Mouse (Mus musculus) natural killer cell, adult 2 months (primary cell): Measurements from ENCODE around the gene Stox2.

Experiments
- DNase-seq, 2 experiments: peaks; one replicate each; pipeline ENCODE4 v3.0.0; 2022; ENCODE audit warnings: low spot score in 2 of 2

Gene Stox2

DNA sequence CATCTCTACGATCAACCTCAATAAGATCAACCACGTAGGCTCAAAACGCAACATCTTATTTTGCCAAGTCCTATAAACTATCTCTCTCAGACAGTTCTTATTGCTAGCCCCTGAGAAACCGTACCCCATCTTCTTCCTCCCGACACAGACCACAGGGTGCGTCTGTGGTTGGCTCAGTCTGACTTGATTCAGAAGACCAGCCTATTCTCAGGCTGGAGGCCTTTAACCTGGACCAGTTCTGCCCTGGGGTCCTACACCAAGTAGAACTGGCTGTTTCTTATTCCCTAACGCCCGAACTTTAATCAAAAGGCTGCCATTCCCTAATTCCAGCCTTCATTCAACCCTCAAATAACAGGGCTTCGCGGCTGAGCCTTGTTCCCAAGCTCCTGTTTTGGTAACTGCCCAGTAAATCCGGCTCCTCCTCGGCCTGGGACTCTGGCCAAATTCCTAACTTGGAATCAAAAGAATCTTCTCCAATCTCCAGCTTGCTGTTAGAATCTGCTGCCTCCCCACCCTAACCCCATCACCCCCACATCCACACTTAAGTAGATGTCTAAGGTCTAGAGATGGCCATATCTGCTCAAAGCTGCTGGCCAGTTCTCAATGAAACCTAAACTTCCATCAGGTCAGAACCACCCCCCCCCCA lies 91.5 kb downstream of the Stox2 start:
- no peak for DNase-seq

DNA sequence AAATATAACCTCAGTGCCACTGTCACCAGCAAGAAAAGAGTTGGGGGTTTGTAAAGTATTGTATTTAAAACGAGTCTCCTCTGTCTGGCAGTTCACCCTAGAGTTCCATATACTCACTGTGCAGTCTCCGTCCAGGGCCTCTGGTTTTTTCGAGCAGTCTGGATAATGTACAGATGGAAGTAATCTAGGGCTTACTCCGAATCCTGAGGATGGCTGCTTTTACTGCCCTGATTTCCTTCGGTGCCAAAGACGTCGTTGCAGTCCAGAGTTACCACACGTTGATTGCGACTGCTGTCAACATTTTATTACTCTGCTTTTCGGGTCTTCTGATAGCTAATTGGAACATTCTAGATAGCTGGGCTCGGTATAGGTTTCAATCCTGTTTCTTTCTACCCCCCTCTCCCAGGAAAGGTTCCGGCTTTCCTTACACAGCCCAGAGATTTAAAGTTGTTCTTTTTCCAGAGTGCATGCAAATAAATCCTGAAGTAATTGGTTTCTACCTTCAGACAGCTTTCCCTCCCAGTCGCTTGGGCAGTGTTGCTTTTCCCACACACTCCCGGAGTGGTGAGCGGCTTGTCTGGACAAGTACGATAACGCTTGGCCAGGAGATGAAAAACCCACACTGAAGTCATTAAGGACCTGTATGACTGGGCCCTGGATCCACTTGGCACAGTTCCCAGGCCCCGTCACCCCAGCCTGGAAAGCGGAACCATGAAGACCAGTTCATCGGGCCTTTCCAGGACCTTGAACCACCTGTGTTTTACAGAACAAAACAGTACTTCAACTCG lies 94.1 kb downstream of the Stox2 start:
- DNase-seq = no peak

DNA sequence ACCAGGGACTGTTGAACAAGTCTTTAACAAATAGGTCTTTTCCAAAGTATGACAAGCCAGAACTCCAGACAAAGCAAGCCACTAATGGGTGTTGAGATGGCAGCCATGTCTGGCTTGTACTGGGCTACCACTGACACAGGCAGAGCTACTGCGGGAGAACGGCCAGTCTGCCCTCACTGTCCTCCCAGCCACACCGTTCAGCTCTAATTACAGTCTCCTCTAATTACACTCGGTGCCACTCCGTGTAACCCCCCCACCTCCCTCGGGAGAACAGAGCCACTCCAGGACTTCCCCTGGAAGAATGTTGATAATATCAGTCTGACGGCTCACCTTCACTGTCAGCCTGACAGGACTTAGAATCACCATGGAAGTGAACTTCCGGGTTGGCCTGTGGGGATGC lies 97.1 kb downstream of the Stox2 start:
- no peak for DNase-seq

DNA sequence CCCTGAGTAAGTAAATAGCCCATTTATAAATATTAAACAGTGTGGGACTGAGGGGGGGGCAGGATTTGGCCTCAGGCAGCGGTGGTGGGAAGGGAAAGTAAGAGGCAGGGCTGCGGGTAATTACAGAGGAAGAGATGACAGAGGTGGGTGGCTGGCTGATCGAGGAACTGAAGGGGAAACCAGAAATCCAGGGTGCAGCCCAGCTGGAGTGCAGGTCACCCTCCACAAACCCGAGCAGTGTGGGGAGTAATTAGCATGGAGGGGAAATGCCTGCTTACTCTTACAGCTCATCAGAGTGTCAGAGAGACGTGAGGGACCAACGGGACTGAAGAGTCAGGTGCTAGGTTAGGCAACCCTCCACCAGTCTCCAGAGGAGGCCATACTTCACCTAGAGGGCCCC lies 98.4 kb downstream of the Stox2 start:
- no peak for DNase-seq

DNA sequence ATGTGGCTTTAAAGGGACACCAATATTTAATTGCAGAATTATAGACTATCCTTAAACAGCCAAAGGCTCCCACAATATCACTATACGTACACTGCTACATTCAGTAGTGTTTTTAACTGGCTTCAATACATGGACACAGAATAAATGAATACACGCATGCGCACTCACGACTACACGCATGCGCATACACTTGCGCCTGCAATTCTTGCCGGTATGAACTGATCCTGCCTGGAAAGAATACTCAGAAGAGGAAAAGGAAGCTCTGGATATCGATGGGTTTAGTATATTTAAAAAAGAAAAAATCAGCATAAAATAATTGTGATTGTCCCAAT lies 100.4 kb downstream of the Stox2 start:
- no peak for DNase-seq

DNA sequence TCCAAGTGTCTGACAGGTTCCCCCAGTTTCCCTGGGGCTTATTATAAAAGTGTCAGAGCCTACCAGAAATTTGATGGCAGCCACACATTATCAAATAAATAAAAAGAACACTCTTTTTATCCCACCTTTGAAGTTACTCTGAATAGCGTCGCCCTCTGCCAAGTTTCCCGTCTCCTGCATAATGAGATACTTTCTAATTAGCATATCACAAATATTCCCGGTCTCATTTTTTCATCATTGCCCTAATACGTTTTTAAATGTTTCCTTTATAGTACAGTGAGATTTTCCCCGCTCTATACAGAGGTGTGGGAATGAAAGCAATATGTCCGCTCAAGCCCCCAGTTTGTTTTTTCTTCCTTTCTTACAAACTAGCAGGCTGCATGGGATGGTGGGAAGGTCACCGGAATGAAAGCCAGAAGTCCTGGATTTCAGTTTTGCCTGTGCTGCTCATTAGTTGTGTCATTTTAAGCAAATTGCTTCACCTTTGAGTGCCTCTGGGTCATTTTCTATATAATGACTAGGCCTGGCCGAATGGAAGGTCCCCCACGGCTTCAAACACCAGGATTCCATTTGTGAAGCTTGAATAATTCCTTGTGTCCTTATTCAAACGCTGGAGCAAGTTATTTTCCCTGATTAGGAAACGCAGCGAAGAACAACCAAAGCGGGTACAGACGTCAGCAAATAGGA lies 100.9 kb downstream of the Stox2 start:
- DNase-seq = no peak

DNA sequence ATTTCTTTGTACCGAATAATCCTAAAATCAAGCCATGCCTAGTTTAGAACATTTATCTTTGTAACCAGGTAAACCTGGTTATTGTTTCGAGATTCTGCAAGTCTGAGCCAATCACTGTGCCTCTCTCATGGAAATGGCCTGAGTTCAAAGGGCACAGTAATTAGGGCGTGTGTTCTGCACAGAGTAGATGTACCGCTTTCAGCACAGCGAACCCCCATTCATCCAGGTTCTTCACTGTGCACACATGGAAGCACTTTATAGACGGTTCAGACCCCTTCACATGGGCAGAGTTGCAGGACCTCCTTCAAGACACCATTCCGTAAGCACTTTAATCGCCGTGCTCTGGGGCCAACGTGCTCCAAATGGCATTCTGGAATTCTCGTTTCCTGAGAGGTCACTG lies 104.7 kb downstream of the Stox2 start:
- no peak for DNase-seq

DNA sequence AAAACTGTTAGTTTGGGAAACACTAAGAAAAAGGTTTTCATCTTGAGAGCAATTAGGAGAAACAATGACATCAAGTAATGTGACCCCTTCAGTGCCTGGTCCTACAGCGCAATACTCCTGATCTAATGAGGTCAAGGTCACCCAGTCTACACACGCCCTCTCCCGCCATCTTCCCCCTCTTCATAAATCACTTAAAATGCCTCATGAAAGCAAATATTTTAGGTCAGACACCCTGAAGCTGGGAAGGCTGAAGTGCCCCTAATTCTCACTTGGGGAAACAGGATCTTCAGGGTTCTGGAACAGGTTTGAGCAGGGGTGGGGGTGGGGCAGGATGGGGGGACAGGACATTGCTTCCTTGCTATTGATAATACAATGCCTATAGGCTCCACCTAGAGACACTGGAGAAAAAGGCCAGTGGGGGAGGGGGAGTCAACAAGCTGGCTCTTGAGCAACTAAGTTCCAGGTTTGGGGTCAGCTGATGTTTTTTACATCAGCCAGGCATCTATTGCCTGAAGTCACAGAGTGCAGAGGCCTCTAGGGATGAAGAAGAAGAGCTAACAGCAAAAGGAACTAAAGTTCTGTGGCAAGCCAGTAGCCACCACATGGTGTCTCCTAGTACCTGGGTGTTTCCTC lies 107.4 kb downstream of the Stox2 start:
- no peak for DNase-seq

DNA sequence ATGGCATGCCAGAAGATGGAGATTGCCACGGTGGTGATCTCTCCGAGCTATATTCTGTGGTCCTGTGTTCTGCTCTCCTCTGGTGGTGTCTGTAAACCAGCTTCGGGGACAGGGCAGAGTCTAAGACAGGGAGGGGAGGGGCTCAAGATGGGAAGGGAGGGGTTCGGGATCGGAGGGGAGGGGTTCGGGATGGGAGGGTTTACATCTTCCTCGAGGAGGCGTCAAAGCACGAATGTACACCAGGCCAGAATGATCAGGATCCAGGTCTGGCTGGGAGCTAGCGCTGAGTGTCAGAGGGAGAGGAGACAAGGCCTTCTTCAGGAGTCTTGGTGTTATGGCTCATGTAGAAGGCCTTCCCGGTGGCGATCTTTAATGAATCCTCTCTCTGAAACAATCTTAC lies 109.7 kb downstream of the Stox2 start:
- DNase-seq = no peak

DNA sequence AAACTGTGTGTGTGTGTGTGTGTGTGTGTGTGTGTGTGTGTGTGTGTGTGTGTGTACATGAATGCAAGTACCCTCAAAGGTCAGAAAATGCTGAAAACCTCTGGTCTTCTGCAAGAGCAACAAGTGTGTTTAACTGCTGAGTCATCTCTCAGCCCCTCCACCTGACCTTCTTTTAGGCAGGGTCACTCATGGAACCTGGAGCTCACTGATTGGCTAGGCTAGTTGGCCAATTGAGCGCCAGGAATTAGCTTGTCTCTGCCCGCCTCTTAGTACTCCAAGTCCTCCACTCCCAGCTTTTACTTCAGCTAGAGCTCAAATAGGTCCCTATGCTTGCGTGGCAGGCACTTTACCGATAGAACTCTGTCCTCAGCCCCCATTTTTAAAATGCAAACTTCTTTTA lies 110.2 kb downstream of the Stox2 start:
- DNase-seq = no peak

DNA sequence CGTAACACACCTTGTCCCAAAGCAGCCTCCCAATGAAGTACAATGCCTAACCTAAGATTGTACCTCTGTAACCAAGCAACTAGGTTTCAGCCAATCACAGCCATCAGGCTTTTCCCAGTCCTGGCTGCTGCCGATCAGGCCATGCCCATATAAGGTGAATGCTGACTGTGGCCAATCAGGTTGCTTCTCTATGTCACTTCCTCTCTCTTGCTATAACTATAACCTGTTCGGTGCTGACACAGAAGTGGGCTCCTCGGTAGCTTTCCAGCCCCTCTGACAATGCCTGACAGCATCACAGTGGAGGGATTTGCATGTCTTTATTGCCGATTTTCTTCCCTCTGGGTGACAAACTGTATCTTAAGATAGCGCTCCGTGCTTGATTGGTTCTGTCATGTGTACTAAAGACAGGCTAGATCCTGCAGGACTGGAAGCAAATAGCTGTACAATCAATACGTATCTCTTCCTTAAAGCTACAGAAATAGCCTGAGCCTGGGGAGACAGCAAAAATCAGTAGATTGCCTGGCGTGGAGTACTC lies 111.9 kb downstream of the Stox2 start:
- no peak for DNase-seq

DNA sequence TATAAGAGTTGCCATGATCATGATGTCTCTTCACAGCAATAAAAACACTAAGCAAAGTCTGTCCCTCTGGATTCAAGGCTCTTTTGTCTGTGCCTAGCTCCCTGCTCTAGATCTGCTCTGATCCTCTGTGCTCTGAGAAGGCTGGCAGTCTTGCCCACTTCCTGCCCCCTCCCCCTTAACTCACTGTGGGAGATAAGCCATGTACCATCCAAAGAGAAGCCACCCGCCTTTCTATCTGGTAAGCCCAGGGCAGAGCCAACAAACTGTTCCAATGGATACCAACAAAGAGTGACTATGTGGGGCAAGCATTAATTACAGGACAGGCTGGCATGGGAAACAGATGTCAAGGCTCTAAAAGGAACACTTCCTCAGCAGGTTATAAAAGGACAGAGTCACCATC lies 113.2 kb downstream of the Stox2 start:
- DNase-seq = no peak

DNA sequence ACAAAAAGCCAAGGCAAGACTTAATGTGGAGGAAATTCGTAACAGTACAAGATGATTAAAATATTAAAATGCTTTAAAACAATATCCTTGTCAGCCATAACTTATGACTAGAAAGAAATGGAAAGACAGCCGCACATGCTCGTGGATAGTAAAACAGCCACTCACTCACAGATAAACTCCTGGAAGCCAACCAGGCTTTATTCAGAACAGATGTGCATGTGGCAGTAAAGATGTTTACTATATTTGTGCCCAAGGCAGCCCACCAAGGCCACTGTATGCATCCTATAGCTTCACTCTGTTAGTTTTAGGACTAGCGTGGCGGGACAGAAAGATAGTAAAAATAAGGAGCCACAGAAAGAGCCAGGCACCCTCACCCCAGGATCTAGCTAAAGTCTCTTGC lies 115.2 kb downstream of the Stox2 start:
- no peak for DNase-seq

DNA sequence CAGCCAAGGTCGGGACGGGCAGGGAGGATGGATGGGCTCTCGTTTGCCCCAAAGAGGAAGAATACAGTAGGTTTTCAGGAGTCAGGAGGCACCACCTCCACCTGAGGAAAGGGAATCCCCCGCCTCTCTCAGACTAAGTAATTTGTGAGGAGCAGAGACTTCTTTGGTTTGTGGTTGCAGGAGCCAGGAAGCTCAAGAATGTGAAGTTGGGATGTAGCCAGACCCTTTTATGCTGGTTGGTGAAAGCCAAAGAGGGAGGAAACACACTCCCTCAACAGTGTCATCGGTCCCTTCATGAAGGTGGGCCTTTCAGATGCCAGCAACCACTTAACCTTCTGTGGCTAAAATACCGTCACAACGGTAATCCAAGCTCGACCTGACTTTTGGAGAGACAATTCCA lies 119.8 kb downstream of the Stox2 start:
- DNase-seq = no peak

DNA sequence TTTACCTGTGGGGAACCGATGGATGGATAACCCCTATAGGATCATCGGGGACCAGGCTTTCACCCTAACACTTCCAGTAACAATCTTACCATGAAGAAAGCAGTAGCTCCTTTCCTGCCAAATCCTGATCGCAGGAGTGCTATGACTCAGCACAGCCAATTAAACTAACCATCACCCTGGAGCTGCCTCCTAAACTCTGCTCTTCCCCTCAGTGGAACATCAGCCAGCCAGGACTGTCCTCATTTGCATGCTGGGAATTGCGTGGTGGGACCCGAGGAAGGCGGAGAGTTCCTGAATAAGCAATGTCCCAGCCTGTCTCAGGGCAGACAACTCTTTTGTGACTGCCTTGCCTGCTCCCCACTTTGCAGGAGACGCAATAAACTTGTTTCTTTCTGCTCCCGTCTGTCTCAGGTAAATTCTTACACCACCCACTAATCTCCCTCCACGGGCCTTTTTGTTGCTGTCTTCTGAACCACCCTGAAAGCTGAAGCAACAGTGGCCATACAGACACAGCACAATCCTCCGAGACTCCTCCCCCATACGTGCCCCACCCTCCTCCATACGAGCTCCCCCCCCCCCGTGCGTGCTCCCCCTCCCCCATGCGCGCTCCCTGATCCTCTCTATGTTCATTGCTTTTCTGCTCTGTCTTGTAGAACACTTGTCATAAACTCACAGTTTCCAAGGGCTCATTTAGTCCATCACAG lies 121.9 kb downstream of the Stox2 start:
- no peak for DNase-seq

DNA sequence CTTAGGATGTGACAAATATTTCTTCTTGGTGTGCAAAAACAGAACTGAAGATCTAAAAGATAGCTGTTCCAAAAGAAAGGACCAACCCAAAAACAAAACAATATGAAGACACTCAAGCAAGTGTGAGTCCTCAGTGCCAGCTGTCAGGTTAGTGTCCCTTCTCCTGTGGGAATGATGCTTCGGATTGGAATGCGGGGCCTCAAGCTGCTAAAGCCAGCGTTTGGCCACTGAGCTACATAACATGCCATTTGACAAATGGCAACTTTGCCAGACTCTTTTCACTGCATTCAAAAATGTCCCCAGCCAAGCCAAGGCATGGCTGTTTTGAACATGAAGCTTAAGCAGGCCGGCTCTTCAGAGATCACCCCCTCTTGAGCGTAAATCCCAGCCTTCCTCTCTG lies 124.9 kb downstream of the Stox2 start:
- no peak for DNase-seq

DNA sequence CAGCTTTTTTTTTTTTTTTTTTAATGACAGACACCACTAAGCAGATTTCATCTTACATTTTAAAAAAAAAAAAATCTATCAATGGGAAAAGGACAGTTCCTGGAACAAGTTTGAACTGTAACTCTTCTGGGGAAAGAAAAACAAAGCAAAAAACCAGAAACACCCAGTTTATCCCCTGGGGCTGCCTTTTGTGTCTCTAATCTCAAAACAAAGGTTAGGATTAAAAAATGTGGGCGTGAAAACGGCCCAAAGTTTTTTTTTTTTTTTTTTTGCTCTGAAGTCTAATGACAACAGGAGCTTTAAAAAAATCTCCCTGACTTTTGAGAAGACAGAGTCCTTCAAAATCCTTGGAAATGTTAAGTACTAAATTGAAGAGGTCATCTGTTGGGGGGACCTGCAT lies 125.5 kb downstream of the Stox2 start:
- no peak for DNase-seq

DNA sequence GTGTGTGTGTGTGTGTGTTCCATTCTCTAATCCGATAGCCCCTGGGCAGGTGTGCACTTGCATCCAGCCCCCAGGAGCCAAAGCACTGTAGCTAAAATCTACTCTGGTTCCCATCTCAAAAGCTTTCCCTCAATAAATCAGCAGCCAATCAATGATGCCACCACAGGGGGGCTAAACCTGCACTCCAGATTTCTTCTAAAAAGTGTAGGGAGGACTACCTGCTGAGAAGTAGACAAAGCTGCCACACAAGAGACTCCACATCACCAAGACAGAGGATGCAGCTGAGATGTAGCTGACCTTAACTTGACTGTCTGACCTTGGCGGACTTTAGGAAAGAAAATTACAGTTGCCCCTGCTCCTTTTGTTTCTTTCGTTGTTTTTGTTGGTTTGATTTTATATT lies 127.7 kb downstream of the Stox2 start:
- DNase-seq = no peak

DNA sequence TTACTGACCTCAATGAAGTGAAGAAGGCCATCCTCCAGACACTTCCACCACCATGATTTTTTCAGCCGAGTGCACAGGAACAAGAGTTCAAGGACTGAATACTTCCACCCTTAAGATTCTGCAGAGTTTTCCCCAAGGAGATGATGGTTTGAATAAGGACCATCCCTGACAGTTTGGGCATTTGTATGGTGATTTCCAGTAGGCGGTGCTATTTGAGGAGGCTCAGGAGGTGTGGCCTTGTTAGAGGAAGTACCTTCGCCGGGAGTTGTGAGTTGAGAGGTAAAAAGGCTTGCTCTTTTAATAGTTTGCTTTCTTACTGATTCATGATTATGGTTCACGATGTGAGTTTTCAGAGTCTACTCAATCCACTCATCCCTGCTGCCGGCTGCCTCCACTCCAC lies 138.0 kb downstream of the Stox2 start:
- DNase-seq = no peak

DNA sequence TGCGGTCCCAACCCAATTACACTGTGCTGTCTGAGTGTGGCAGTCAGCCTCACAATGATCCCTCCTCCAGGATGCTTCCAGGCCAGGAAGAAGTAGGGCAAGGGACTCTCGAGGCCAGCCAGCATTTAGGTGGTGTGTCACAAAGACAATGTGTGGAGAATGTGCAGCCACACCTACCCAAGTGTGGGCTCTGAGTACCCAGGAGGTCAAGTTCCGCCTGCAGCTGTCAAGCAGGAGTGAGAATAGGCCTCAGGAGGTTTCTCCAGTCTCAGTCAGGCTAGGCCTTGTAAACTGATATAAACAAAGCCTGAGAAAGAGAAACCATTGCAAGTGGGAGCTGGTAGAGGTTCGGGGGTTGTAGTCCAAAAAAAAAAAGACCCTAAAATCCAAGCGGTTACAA lies 139.8 kb downstream of the Stox2 start:
- DNase-seq = no peak

DNA sequence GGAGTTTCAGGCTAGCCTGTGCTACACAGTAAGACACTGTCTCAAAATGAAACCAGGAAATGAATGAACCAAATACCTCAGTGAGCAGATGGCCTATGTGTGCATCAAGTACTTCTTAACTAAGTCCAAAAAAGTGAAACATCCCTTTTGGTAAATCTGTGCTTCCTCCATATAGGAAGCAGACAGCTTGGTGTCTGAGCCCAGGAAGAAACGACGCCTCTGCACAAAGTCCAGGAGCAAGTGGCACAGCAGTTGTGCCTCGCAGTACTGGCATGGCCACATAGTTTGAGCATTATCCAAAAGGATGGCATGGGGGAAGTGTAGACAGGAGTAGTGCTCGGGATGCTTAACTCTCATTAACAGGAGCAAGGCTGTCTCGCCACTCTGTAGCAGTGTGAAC lies 140.3 kb downstream of the Stox2 start:
- no peak for DNase-seq

DNA sequence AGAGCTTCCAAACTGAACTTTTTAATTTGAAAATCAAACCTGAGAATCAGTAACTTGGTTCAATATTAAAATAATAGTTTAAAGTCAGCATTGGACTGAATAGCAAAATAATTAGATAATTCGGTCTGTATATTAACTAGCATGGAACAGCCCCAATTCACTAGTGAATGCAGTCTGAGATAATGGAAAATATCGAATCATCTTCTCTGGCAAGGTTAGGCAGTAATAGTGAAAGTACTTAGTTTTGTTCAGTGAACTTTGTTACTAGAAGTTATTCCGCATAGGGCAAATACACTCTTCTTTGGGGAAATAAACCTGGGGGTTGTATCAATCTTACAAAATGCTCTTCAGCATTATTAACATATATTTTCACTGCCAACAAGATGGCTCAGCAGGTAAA lies 147.7 kb downstream of the Stox2 start:
- DNase-seq = no peak
